Mouse (Mus musculus): ENCODE results near the gene 0610040J01Rik. TPM values are rescaled to one million over a fixed set of nuclear protein-coding genes. Genes with fewer than 3 reads are reported as not detected.

0610040J01Rik gene
- total RNA-seq, 1 experiment = 3.3 TPM

GRCm38 (mm10) chr5:63825881-63826280 lies 13.7 kb downstream of the 0610040J01Rik start:
- Histone ChIP-seq H3K9me3 (ENCODE audit: control insufficient read depth, insufficient read depth, low read depth, low read length) (no peaks in the 10 kb centered on the region), H3K4me1 (ENCODE audit: control insufficient read depth in 2 of 2, insufficient read depth in 2 of 2, low read length in 2 of 2, poor library complexity in 1 of 2) (peaks cover 0 to 3% of the 10 kb centered on the region in 2 experiments; a peak in 1 of 4 replicates), H3K27ac (ENCODE audit: insufficient read depth, low read depth, low read length, poor library complexity, severe bottlenecking) (no peak overlapping the region), H3K36me3 (ENCODE audit: control insufficient read depth, insufficient read depth, low read length, poor library complexity, severe bottlenecking) (no peaks in the 10 kb centered on the region), H3K9ac (ENCODE audit: insufficient read depth, low read depth, low read length, poor library complexity, severe bottlenecking) (no peak overlapping the region), H3K4me3 (ENCODE audit: insufficient read depth in 1 of 2, low read depth in 1 of 2, low read length in 2 of 2, poor library complexity in 1 of 2, severe bottlenecking in 1 of 2) (no peak overlapping the region)
- no peak for DNase-seq (ENCODE audit: low read depth, low spot score)
- no peak for TF ChIP-seq CHD2 (IDR thresholded peaks at IDR 0.05; ENCODE audit: low read depth, low read length)
- TF ChIP-seq HCFC1 (IDR thresholded peaks at IDR 0.05; ENCODE audit: borderline replicate concordance, insufficient read depth, low read length) = no peak
- TF ChIP-seq ZC3H11A (IDR thresholded peaks at IDR 0.05; ENCODE audit: borderline replicate concordance, low read depth, low read length) = no peak
- TF ChIP-seq MAFK (IDR thresholded peaks at IDR 0.05; ENCODE audit: insufficient read depth, low read depth, low read length) = no peak
- TF ChIP-seq ZNF384 (IDR thresholded peaks at IDR 0.05; ENCODE audit: low read depth, low read length) = no peak
- in situ Hi-C loops (cut with MboI; ENCODE audit: low sequenced_read_pairs in 2 of 2, unreplicated experiment in 2 of 2) = no loop called here

DNA sequence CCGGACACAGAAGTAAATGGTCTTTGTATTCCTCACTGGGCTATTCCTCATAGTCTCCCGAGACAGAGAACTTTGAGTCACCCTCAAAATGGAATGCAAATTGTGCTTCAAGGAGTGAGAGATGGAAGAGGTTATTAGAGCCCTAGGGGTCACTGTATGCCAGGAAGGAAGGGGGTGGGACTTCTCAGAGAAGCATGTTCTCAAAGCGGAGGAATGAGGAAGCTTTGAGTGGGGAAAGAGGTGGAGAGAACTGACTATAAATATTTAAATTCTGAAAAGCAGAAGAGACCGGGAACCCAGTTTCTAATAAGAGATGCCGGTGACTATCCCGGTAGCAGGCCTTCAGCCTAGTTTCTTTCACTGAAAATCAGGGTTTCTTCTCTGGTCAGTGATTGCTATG lies 14.8 kb downstream of the 0610040J01Rik start:
- Histone ChIP-seq H3K27ac (ENCODE audit: insufficient read depth, low read depth, low read length, poor library complexity, severe bottlenecking) (no peak overlapping the region), H3K9me3 (ENCODE audit: control insufficient read depth, insufficient read depth, low read depth, low read length) (no peaks in the 10 kb centered on the region), H3K4me3 (ENCODE audit: insufficient read depth in 1 of 2, low read depth in 1 of 2, low read length in 2 of 2, poor library complexity in 1 of 2, severe bottlenecking in 1 of 2) (no peak overlapping the region), H3K36me3 (ENCODE audit: control insufficient read depth, insufficient read depth, low read length, poor library complexity, severe bottlenecking) (no peaks in the 10 kb centered on the region), H3K4me1 (ENCODE audit: control insufficient read depth in 2 of 2, insufficient read depth in 2 of 2, low read length in 2 of 2, poor library complexity in 1 of 2) (peaks cover 0 to 3% of the 10 kb centered on the region in 2 experiments; a peak in 1 of 4 replicates), H3K9ac (ENCODE audit: insufficient read depth, low read depth, low read length, poor library complexity, severe bottlenecking) (no peak overlapping the region)
- in situ Hi-C loops (cut with MboI; ENCODE audit: low sequenced_read_pairs in 2 of 2, unreplicated experiment in 2 of 2) = no loop called here
- no peak for DNase-seq (ENCODE audit: low read depth, low spot score)
- no peak for TF ChIP-seq CHD2 (IDR thresholded peaks at IDR 0.05; ENCODE audit: low read depth, low read length)
- TF ChIP-seq ZNF384 (IDR thresholded peaks at IDR 0.05; ENCODE audit: low read depth, low read length) = no peak
- no peak for TF ChIP-seq MAFK (IDR thresholded peaks at IDR 0.05; ENCODE audit: insufficient read depth, low read depth, low read length)
- no peak for TF ChIP-seq HCFC1 (IDR thresholded peaks at IDR 0.05; ENCODE audit: borderline replicate concordance, insufficient read depth, low read length)
- TF ChIP-seq ZC3H11A (IDR thresholded peaks at IDR 0.05; ENCODE audit: borderline replicate concordance, low read depth, low read length) = no peak

GRCm38 (mm10) chr5:63827415-63828053 lies 15.4 kb downstream of the 0610040J01Rik start:
- no peaks in the 10 kb centered on the region for H3K9me3 ChIP-seq (ENCODE audit: control insufficient read depth, insufficient read depth, low read depth, low read length)
- TF ChIP-seq HCFC1 (IDR thresholded peaks at IDR 0.05; ENCODE audit: borderline replicate concordance, insufficient read depth, low read length) = no peak
- TF ChIP-seq CHD2 (IDR thresholded peaks at IDR 0.05; ENCODE audit: low read depth, low read length) = no peak
- H3K27ac ChIP-seq (ENCODE audit: insufficient read depth, low read depth, low read length, poor library complexity, severe bottlenecking) = no peak overlapping the region
- no peak overlapping the region for H3K4me3 ChIP-seq (ENCODE audit: insufficient read depth in 1 of 2, low read depth in 1 of 2, low read length in 2 of 2, poor library complexity in 1 of 2, severe bottlenecking in 1 of 2)
- in situ Hi-C loops (cut with MboI; ENCODE audit: low sequenced_read_pairs in 2 of 2, unreplicated experiment in 2 of 2) = no loop called here
- H3K9ac ChIP-seq (ENCODE audit: insufficient read depth, low read depth, low read length, poor library complexity, severe bottlenecking) = no peak overlapping the region
- H3K36me3 ChIP-seq (ENCODE audit: control insufficient read depth, insufficient read depth, low read length, poor library complexity, severe bottlenecking) = no peaks in the 10 kb centered on the region
- H3K4me1 ChIP-seq (ENCODE audit: control insufficient read depth in 2 of 2, insufficient read depth in 2 of 2, low read length in 2 of 2, poor library complexity in 1 of 2) = peaks cover 0 to 3% of the 10 kb centered on the region in 2 experiments; a peak in 1 of 4 replicates
- DNase-seq (ENCODE audit: low read depth, low spot score) = no peak

DNA sequence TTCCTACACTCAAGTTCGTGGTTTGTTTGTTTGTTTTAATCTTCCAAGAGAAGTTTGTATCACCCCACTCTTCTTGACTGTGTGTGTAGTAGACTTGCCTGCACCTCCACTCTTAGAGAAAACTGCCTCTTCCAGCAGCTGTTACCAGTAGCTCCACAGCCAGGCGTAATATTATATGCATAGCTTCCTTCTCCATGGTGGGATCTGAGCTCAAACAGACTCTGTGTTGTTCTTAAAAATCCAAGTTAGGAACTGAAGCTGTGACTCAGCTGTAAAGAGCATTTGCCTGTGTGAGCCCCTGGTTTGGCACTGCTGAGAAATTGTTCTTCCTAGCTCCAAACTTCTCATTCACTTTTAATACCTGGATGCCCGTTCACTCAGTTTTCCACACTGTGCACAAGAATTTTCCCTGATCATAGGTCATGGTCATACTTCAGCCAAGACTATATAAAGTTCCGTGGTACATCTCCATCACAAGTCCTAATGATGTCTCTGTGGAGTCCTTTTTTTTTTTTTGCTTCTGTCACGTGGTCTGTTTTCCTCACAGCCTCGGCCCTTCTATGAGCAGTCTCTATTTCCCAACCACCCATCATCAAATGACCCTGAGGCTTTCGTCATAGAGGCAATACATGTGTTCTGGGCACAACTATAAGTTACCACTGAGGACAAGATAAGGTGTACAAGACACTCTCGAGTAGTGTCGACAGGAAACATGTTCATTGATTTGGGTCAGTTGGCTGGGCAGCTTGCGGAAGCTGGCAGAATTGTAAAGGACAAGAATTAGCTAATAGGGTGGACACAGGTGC lies 16.4 kb downstream of the 0610040J01Rik start:
- in situ Hi-C loops (cut with MboI; ENCODE audit: low sequenced_read_pairs in 2 of 2, unreplicated experiment in 2 of 2) = no loop called here

More for the DNA sequence above, 16.4 kb downstream of the 0610040J01Rik start:
- Histone ChIP-seq H3K4me3 (ENCODE audit: insufficient read depth in 1 of 2, low read depth in 1 of 2, low read length in 2 of 2, poor library complexity in 1 of 2, severe bottlenecking in 1 of 2) (no peak overlapping the region), H3K9me3 (ENCODE audit: control insufficient read depth, insufficient read depth, low read depth, low read length) (no peaks in the 10 kb centered on the region), H3K9ac (ENCODE audit: insufficient read depth, low read depth, low read length, poor library complexity, severe bottlenecking) (no peak overlapping the region), H3K27ac (ENCODE audit: insufficient read depth, low read depth, low read length, poor library complexity, severe bottlenecking) (no peak overlapping the region), H3K4me1 (ENCODE audit: control insufficient read depth in 2 of 2, insufficient read depth in 2 of 2, low read length in 2 of 2, poor library complexity in 1 of 2) (peaks cover 0 to 3% of the 10 kb centered on the region in 2 experiments; a peak in 1 of 4 replicates), H3K36me3 (ENCODE audit: control insufficient read depth, insufficient read depth, low read length, poor library complexity, severe bottlenecking) (no peaks in the 10 kb centered on the region)
- TF ChIP-seq HCFC1 (IDR thresholded peaks at IDR 0.05; ENCODE audit: borderline replicate concordance, insufficient read depth, low read length) (no peak), ZNF384 (IDR thresholded peaks at IDR 0.05; ENCODE audit: low read depth, low read length) (no peak), ZC3H11A (IDR thresholded peaks at IDR 0.05; ENCODE audit: borderline replicate concordance, low read depth, low read length) (no peak), CHD2 (IDR thresholded peaks at IDR 0.05; ENCODE audit: low read depth, low read length) (no peak), MAFK (IDR thresholded peaks at IDR 0.05; ENCODE audit: insufficient read depth, low read depth, low read length) (no peak)
- DNase-seq (ENCODE audit: low read depth, low spot score) = no peak
